ENCODE assay signal across 8 mouse cellular contexts in the genomic region with DNA sequence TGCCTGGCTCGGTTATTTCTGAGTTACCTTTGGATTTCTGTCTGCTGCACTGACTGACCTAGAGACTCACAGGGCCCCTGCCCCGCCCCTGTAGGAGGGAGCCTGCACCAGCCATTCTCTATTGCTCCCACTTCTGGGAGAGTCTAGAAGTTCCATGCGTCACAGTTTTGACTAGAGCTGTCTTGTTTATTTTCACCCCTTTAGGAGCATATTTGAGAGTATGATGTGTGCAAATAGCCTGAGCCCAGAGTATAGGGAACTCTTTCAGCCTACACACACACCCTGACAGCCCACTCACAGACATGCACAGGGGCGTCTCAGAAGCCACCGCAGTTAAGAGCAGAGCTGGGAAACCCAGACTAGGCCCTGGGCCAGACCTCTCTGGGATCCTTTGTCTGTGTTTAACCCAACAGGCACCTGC. TPM values are rescaled to one million over a fixed set of nuclear protein-coding genes. Genes with fewer than 3 reads are reported as not detected.
A peak's percentile ranks its signal among the peaks of the same experiment; 100 is the strongest.
DNase-seq lines count a peak whose midpoint lies in the region; ATAC-seq and TF ChIP-seq lines count a peak whose summit lies in the region.

No protein-coding gene starts in this region.

- no peak overlapping the region for H3K4me3 ChIP-seq in embryonic facial prominence, embryonic 10.5 days
- no peak overlapping the region for H3K4me3 ChIP-seq in lung, adult 2 months (replicated peaks; ENCODE audit: extremely low read depth, low read depth, low read length)

- peak; percentile 49 for DNase-seq in MN1 (ENCODE audit: low spot score)
- no peak for DNase-seq in embryonic facial prominence, embryonic 10.5 days (ENCODE audit: low spot score)
- peak; percentile 80 for DNase-seq in kidney, adult 11 months
- DNase-seq in lung, adult 2 months = peak; percentile 64
- no peak for DNase-seq in cerebellum, adult 9-11 months
- no peak for DNase-seq in gastrocnemius, postnatal 10 days

- H3K9me3 ChIP-seq in embryonic facial prominence, embryonic 10.5 days = no peaks in the 10 kb centered on the region

- peak overlapping the region; percentile 45 for H3K27ac ChIP-seq in embryonic facial prominence, embryonic 10.5 days (replicated peaks)

- H3K27me3 ChIP-seq in embryonic facial prominence, embryonic 10.5 days (replicated peaks; ENCODE audit: low read depth, poor library complexity, severe bottlenecking) = no peaks in the 10 kb centered on the region

- H3K36me3 ChIP-seq in embryonic facial prominence, embryonic 10.5 days (replicated peaks) = peaks cover 11% of the 10 kb centered on the region

- ATAC-seq in erythroid progenitor cell, adult 5-6 weeks (replicated peaks; ENCODE audit: low FRiP score, poor library complexity, severe bottlenecking) = no peak
- ATAC-seq in monocyte, adult 5-6 weeks (replicated peaks; ENCODE audit: insufficient number of reproducible peaks, low FRiP score, low TSS enrichment, poor library complexity, severe bottlenecking) = no peak

- TF ChIP-seq CTCF in lung, adult 2 months (IDR thresholded peaks at IDR 0.05; ENCODE audit: insufficient read depth, low read length) = no peak

- no peak for TF ChIP-seq POLR2A in lung, adult 2 months (IDR thresholded peaks at IDR 0.05; ENCODE audit: borderline replicate concordance, extremely low read depth, low read depth, low read length)

- 74% methylated on average over 5 of the region's 5 CpGs for WGBS in embryonic facial prominence, embryonic 10.5 days
- WGBS in lung, adult 2 months = 14% methylated on average over 5 of the region's 5 CpGs

- H3K4me1 ChIP-seq in embryonic facial prominence, embryonic 10.5 days = peaks cover 74% of the 10 kb centered on the region
- peaks cover 67% of the 10 kb centered on the region for H3K4me1 ChIP-seq in lung, adult 2 months (ENCODE audit: control insufficient read depth, insufficient read depth, low read length)

RNA-seq across cellular contexts. Expression of gene Tcp11, which starts 54.9 kb away (rescaled TPM):
- polyA plus RNA-seq in embryonic facial prominence, embryonic 10.5 days (2016; fragmentation: Nextera tagmentation; extraction: Ambion mirVana) = 0.54 and 0.83 TPM in 2 replicates
- 13.4 and 16.9 TPM in 2 replicates for polyA plus RNA-seq in lung, adult 2 months (2012; rRNA removed)
- not detected in 2 replicates for total RNA-seq in erythroid progenitor cell, adult 5-6 weeks (2015; ENCODE audit: low replicate concordance)
- not detected in 2 replicates for total RNA-seq in erythroid progenitor cell, adult 5-6 weeks (2017; ENCODE audit: low replicate concordance)
- total RNA-seq in gastrocnemius, postnatal 10 days (2021) = not detected
- total RNA-seq in monocyte, adult 5-6 weeks (2017) = 1.6 to 2.7 TPM (median 2.3 TPM) in 3 replicates

Comparison
In these comparisons a context has a peak if more than half of its experiments do, and no peak if none do; other contexts are left out.
1. DNase-seq: peak in MN1 (single experiment), kidney, adult 11 months (single experiment) and lung, adult 2 months (single experiment); none in embryonic facial prominence, embryonic 10.5 days (single experiment), cerebellum, adult 9-11 months (single experiment) and gastrocnemius, postnatal 10 days (single experiment).